Mouse (Mus musculus): ENCODE measurements around the gene Cbln3.

DNA sequence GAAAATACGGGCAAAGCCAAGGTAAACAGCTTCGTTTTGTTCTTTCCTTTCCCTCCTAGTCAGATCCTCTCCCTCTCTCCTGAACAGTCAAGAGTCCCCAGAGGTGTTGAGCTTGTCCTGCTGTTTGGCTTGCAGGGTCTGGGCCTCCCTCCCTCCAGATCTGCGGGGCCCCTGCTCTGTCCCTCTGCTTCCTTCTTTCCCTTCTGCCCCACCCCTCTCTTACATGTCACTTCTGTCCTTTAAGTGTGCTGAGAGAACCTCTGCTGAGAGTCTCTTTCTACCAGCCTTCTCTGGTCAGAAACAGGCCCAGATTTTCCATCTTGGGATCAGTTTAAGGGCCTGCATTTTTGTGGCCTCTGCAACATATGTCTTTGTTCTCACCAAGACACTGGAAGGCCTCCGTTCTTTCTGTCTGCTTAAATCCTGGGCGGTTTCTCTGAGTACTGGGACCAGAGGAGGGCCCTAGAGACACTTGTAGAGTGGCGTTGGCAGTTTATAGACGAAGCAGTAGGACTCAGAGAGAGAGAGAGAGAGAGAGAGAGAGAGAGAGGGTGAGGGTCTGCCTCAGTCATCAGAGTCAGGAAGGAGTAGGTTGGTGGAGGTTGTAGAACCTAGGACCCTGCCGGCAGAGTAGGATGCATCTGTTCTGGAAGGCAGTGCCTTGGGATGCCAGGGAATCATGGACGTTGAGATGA lies 29.6 kb downstream of the Cbln3 start:
- TF ChIP-seq CTCF (IDR thresholded peaks at IDR 0.05; ENCODE audit: low read depth) = no peak
- TF ChIP-seq EP300 (IDR thresholded peaks at IDR 0.05; ENCODE audit: low read depth) = no peak
